Mouse (Mus musculus) lung, postnatal 0 days (tissue): Measurements from ENCODE around the gene Gpi1. TPM values are rescaled to one million over a fixed set of nuclear protein-coding genes. Genes with fewer than 3 reads are reported as not detected.

ENCODE experiments used
- ATAC-seq: fragments of 200-750 bp; cut with Nextera tagmentation; 2 replicates; pipeline ENCODE4 v1.8.0; 2017; ENCODE audit warnings: moderate library complexity
- DNase-seq: peaks from one replicate; pipeline ENCODE4 v3.0.0-alpha.2; 2016; ENCODE audit warnings: low spot score
- H3K27ac ChIP-seq: fragments of 300-500 bp; sonication (generic); 2 replicates; pipeline ENCODE4 v1.5.1; 2014; ENCODE audit warnings: antibody characterized with exemption, mild to moderate bottlenecking, low read length, mixed read lengths
- H3K27me3 ChIP-seq: fragments of 300-500 bp; sonication (generic); replicated peaks from 2 replicates; pipeline ENCODE4 v1.6.1; 2014; ENCODE audit warnings: low read length, mixed read lengths; ENCODE audit not compliant: insufficient read depth
- H3K36me3 ChIP-seq: fragments of 300-500 bp; sonication (generic); 2 replicates; pipeline ENCODE4 v1.6.1; 2014; ENCODE audit warnings: low read length, mixed read lengths; ENCODE audit not compliant: insufficient read depth
- H3K4me1 ChIP-seq: fragments of 300-500 bp; sonication (generic); 2 replicates; pipeline ENCODE4 v1.6.1; 2014; ENCODE audit warnings: antibody characterized with exemption, low read depth, low read length, mixed read lengths; ENCODE audit not compliant: insufficient read depth
- H3K4me2 ChIP-seq: fragments of 300-500 bp; sonication (generic); replicated peaks from 2 replicates; pipeline ENCODE4 v1.6.1; 2014; ENCODE audit warnings: low read depth, mild to moderate bottlenecking, low read length, moderate library complexity, mixed read lengths
- H3K4me3 ChIP-seq: fragments of 300-500 bp; sonication (generic); 2 replicates; pipeline ENCODE4 v1.5.1; 2014; ENCODE audit warnings: low read depth, low read length
- H3K9ac ChIP-seq: fragments of 300-500 bp; sonication (generic); replicated peaks from 2 replicates; pipeline ENCODE4 v1.6.1; 2014; ENCODE audit warnings: low read depth, mild to moderate bottlenecking
- H3K9me3 ChIP-seq: fragments of 300-500 bp; sonication (generic); 2 replicates; pipeline ENCODE4 v1.6.1; 2016; ENCODE audit warnings: low read length, mixed read lengths
- CTCF ChIP-seq: IDR thresholded peaks from 2 replicates; pipeline ENCODE4 v1.5.1; 2016; ENCODE audit warnings: antibody characterized with exemption, mild to moderate bottlenecking
- EP300 ChIP-seq: IDR thresholded peaks from 2 replicates; pipeline ENCODE4 v1.6.1; 2016; ENCODE audit warnings: antibody characterized with exemption, mild to moderate bottlenecking, control low read depth
- WGBS: fragments of 180-500 bp; shearing (Covaris S2); extraction: QIAGEN DNeasy Blood & Tissue Kit; methylation state at CpG from one replicate; pipeline ENCODE4 v1.1.7; 2014; 5-methylcytosine and 5-hydroxymethylcytosine counted together
- polyA plus RNA-seq: library from polyadenylated mRNA; unstranded; fragments of >200 nt; fragmentation: Nextera tagmentation; extraction: Ambion mirVana; gene quantifications from 2 replicates; pipeline ENCODE4 v1.2.1, GENCODE M21; 2015

Gene Gpi1
- polyA plus RNA-seq, 1 experiment from 2014 or later = 123 TPM

DNA sequence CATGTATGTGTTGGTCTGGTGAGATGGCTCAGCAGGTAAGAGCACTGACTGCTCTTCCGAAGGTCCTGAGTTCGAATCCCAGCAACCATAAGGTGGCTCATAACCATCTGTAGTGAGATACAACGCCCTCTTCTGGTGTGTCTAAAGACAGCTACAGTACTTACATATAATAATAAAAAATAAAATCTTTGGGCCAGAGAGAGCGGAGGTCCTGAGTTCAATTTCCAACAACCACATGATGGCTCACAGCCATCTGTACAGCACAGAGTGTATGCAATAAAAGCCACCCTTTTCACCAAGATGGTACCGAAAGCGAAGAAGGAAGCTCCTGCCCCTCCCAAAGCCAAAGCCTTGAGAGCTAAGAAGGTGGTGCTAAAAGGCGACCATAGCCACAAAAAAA is 20.6 kb upstream of the Gpi1 start, which contains the start of gene Gm6096:
Gm6096 (plus strand) TSS at position 301 of the 400 bp plus-strand sequence.
- no peaks in the 10 kb centered on the region for H3K27me3 ChIP-seq
- no peak within 1 kb of the TSS for H3K4me2 ChIP-seq
- 92% methylated on average over 7 of the region's 7 CpGs for WGBS
- no peak within 1 kb of the TSS for H3K27ac ChIP-seq
- no peak for ATAC-seq
- peaks cover 44% of the 10 kb centered on the region for H3K36me3 ChIP-seq
- no peak for DNase-seq
- H3K9ac ChIP-seq = no peak within 1 kb of the TSS
- H3K4me3 ChIP-seq = no peak within 1 kb of the TSS
- no peaks in the 10 kb centered on the region for H3K9me3 ChIP-seq
- TF ChIP-seq CTCF (no peak), EP300 (no peak)
- no peaks in the 10 kb centered on the region for H3K4me1 ChIP-seq

DNA sequence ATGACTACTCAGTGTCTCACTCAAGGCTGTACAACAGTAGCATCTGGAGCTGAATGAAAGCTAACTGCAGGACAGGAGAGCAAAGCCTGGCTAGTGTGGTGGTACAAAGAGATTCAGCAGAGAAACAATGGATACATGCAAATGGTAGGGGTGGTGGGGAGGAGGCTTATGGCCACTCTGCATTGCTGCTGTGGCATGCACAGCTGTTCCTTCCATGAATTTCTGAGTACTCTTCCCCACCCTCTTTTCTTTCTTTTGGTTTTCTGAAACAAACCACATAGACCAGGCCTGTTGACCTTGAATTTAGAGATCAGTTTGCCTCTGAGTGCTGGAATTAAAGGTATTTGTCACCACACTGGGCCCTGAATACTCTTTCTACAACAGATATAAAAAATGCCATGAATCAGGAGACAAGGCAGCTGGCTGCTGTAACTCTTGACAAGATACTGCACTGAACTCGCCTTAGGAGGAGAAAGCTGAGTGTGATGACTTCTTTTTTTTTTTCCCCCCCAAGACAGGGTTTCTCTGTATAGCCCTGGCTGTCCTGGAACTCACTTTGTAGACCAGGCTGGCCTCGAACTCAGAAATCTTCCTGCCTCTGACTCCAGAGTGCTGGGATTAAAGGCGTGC is 16.8 kb upstream of the Gpi1 start:
- DNase-seq = no peak
- no peak for TF ChIP-seq EP300
- TF ChIP-seq CTCF = no peak
- ATAC-seq = no peak
- no peaks in the 10 kb centered on the region for H3K4me1 ChIP-seq
- no peaks in the 10 kb centered on the region for H3K27me3 ChIP-seq
- H3K27ac ChIP-seq = no peak overlapping the region
- no peak overlapping the region for H3K4me2 ChIP-seq
- H3K4me3 ChIP-seq = no peak overlapping the region
- no peak overlapping the region for H3K9ac ChIP-seq
- 88% methylated on average over 3 of the region's 3 CpGs for WGBS
- H3K9me3 ChIP-seq = no peaks in the 10 kb centered on the region
- H3K36me3 ChIP-seq = peaks cover 64% of the 10 kb centered on the region

DNA sequence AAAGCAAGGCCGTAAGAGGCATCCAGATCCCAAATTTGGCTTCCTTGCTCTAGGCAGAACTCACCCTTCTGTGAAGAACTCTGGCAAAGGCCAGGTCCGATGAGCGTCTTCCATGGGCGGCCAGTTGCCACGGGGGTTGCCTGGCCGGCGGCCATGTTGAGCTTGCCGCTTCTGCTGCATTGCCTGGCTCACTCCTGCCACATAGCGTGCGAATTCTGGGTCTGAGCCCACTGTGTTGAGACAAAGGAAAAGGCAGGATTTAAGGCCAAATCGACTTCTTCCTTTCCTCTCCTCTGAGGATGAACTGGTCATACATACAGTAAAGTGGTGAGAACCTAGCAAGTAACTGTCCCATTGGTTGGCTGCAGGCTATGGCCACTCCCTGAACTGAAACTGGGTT is 12.0 kb upstream of the Gpi1 start:
- Histone ChIP-seq H3K4me3 (no peak overlapping the region), H3K4me2 (no peak overlapping the region), H3K9me3 (no peaks in the 10 kb centered on the region), H3K4me1 (no peaks in the 10 kb centered on the region), H3K27ac (no peak overlapping the region), H3K27me3 (no peaks in the 10 kb centered on the region), H3K36me3 (peaks cover 75% of the 10 kb centered on the region), H3K9ac (no peak overlapping the region)
- 94% methylated on average over 11 of the region's 11 CpGs for WGBS
- no peak for DNase-seq
- ATAC-seq = no peak
- TF ChIP-seq EP300 (no peak), CTCF (no peak)

DNA sequence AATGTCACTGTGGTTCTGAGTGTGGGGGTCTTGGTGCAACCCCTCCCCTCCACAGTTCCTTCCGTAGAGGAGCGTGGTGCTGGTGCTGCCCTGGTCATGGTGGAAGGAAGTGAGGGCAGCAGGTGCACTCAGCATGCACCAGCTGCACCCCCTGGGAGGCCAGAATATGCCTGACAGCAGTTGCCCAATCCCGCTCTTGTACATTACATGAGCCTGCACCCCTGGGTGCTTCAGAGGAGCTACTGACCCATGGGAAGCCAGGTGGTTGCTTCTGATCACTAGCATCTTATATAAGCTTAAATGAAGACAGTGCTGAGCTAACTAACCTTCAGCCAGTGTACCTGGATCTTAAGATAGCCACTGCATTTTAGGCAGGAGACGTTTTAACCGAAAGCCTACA is 8.0 kb upstream of the Gpi1 start:
- Histone ChIP-seq H3K27ac (no peak overlapping the region), H3K4me2 (no peak overlapping the region), H3K9me3 (no peaks in the 10 kb centered on the region), H3K27me3 (no peaks in the 10 kb centered on the region), H3K4me1 (peaks cover 9% of the 10 kb centered on the region; the same call in 1 of the 2 replicates), H3K9ac (no peak overlapping the region), H3K36me3 (peaks cover 47% of the 10 kb centered on the region), H3K4me3 (no peak overlapping the region)
- no peak for ATAC-seq
- no peak for DNase-seq
- 92% methylated on average over 5 of the region's 5 CpGs for whole genome bisulfite sequencing
- TF ChIP-seq EP300 (no peak), CTCF (no peak)

DNA sequence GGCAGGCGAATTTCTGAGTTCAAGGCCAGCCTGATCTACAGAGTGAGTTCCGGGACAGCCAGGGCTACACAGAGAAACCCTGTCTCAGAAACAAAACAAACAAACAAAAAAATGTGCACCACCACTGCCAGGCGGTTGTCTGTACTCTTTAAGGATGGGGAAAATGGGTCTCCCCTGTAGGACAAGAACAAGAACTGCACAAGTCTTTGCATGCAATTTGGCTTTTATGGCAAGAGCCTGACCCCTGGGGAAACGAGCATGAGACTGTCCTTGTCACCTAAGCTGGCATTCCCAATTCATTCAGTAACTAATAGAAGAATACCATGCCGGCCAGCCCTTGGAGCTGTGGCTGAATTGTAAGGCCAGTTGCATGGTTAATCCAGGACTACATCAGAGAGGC is 5.5 kb upstream of the Gpi1 start:
- TF ChIP-seq CTCF (no peak), EP300 (no peak)
- Histone ChIP-seq H3K27me3 (no peaks in the 10 kb centered on the region), H3K27ac (no peak overlapping the region), H3K4me2 (no peak overlapping the region), H3K4me1 (peaks cover 10% of the 10 kb centered on the region; the same call in 1 of the 2 replicates), H3K4me3 (no peak overlapping the region), H3K9me3 (no peaks in the 10 kb centered on the region), H3K36me3 (peaks cover 26% of the 10 kb centered on the region), H3K9ac (no peak overlapping the region)
- ATAC-seq (no peak), DNase-seq (no peak)
- WGBS = 75% methylated on average over 5 of the region's 5 CpGs

DNA sequence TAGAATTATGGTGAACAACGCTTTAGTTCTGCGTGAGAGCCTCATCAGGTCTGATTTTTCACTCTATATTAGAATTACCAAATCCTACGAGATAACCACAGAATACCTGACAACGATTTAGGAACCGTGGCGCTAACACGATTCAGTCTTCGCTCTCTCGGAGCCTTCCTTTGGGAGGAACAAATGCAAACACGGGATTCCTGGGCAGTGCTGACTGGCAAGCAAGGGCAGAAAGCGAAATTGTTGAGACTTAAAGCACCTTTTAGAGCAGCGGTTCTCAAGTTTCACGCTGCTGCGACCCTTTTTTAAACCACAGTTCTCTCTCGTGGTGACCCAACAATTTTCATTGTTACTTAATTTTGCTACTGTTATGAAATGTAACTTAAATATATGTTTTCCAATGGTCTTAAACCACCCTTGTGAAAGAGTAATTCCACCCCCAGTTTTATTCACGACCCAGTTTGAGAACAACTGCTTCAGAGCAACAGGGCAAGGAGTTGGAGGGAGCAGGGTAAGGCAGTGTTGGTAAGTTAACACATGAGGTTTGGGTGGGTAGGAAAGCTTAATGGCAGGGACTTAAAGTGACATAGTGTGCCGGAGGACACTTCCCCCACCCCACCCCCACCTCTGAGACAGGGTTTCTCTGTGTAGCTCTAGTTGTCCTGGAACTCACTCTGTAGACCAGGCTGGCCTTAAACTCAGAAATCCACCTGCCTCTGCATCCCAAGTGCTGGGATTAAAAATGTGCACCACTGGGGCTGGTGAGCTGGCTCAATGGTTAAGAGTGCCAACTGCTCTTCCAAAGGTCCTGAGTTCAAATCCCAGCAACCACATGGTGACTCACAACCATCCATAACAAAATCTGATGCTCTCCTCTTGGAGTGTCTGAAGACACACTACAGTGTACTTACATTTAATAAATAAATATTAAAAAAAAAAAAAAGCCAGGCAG is 4.8 kb upstream of the Gpi1 start:
- ATAC-seq = no peak
- whole genome bisulfite sequencing = under 1% methylated on average over 17 of the region's 17 CpGs
- peaks cover 20% of the 10 kb centered on the region for H3K36me3 ChIP-seq

More for the DNA sequence above, 4.8 kb upstream of the Gpi1 start:
- no peaks in the 10 kb centered on the region for H3K9me3 ChIP-seq
- peaks cover 12% of the 10 kb centered on the region; the same call in 1 of the 2 replicates for H3K4me1 ChIP-seq
- H3K27ac ChIP-seq = peak overlapping the region; percentile 89
- peak overlapping the region; percentile 71 for H3K4me2 ChIP-seq
- no peaks in the 10 kb centered on the region for H3K27me3 ChIP-seq
- peak overlapping the region; percentile 44 for H3K4me3 ChIP-seq
- DNase-seq = peak; percentile 44
- no peak overlapping the region; the same call in 1 of the 2 replicates for H3K9ac ChIP-seq
- TF ChIP-seq CTCF = 0 out of 2 replicates have a peak, but pooled peaks have one; percentile 1
- no peak for TF ChIP-seq EP300
